Mouse (Mus musculus) C2C12 (cell line): ENCODE results near the gene Fbxl13. TPM values are rescaled to one million over a fixed set of nuclear protein-coding genes. Genes with fewer than 3 reads are reported as not detected.
"Not testable (repeated sequence)": the region's sequence is repeated elsewhere in the genome, so short reads cannot be mapped to it uniquely, and the experiment has no call there.

Experiments used
- H3K27me3 ChIP-seq: one replicate; pipeline ENCODE4 v1.6.1; 2011; ENCODE audit not compliant: control insufficient read depth, insufficient read depth, insufficient read length
- H3K36me3 ChIP-seq: one replicate; pipeline ENCODE4 v1.6.1; 2011; ENCODE audit not compliant: control insufficient read depth, insufficient read depth
- H3K4me3 ChIP-seq: one replicate; pipeline ENCODE4 v1.5.1; 2011; ENCODE audit warnings: mild to moderate bottlenecking, control low read depth; ENCODE audit not compliant: poor library complexity, insufficient read depth, severe bottlenecking
- H3K79me2 ChIP-seq: one replicate; pipeline ENCODE4 v1.6.1; 2011; ENCODE audit not compliant: control insufficient read depth, insufficient read depth
- H3K79me3 ChIP-seq: one replicate; pipeline ENCODE4 v1.6.1; 2011; ENCODE audit warnings: low read depth, control low read depth
- H3ac ChIP-seq: one replicate; pipeline ENCODE3; 2011; ENCODE audit warnings: low read depth; ENCODE audit not compliant: control insufficient read depth, insufficient read length
- CEBPB ChIP-seq: IDR thresholded peaks from one replicate; pipeline ENCODE4 v1.6.1; 2011; ENCODE audit warnings: low read depth, mild to moderate bottlenecking, control low read depth, moderate library complexity
- CTCF ChIP-seq: IDR thresholded peaks from one replicate; pipeline ENCODE4 v1.5.1; 2011; ENCODE audit not compliant: control insufficient read depth, insufficient read depth, insufficient read length
- FOSL1 ChIP-seq: IDR thresholded peaks from one replicate; pipeline ENCODE4 v1.8.0; 2011; ENCODE audit warnings: mild to moderate bottlenecking, low read length; ENCODE audit not compliant: poor library complexity, insufficient read depth, severe bottlenecking
- MAX ChIP-seq: IDR thresholded peaks from one replicate; pipeline ENCODE4 v1.6.1; 2011; ENCODE audit warnings: mild to moderate bottlenecking, control low read depth
- MYOD1 ChIP-seq: IDR thresholded peaks from one replicate; pipeline ENCODE4 v1.6.1; 2011; ENCODE audit warnings: low read depth; ENCODE audit not compliant: control insufficient read depth, insufficient read length
- MYOG ChIP-seq: IDR thresholded peaks from one replicate; pipeline ENCODE4 v1.6.1; 2011; ENCODE audit not compliant: control insufficient read depth, insufficient read length; ENCODE audit errors: extremely low read depth
- USF1 ChIP-seq: IDR thresholded peaks from one replicate; pipeline ENCODE4 v1.6.1; 2011; ENCODE audit warnings: low read depth, mild to moderate bottlenecking, control low read depth, moderate library complexity
- polyA plus RNA-seq: library from polyadenylated mRNA; unstranded; fragments of >200 nt; fragmentation: generic; extraction: Trizol; gene quantifications from one replicate; pipeline ENCODE4 v1.2.1, GENCODE M21; 2012; ENCODE audit warnings: missing spikeins

Fbxl13 gene
- polyA plus RNA-seq, 1 experiment, result 0.07 TPM

GRCm38 (mm10) chr5:21616450-21617009, 28.9 kb downstream of the Fbxl13 start:
- Histone ChIP-seq H3K79me2 (no peaks in the 10 kb centered on the region), H3K27me3 (peaks cover 9% of the 10 kb centered on the region), H3K79me3 (no peaks in the 10 kb centered on the region), H3ac (no peak overlapping the region), H3K4me3 (no peak overlapping the region), H3K36me3 (no peaks in the 10 kb centered on the region)
- TF ChIP-seq MAX, result no peak
- TF ChIP-seq MYOD1, result no peak
- TF ChIP-seq CTCF, result no peak
- TF ChIP-seq FOSL1, result no peak
- no peak for TF ChIP-seq CEBPB
- no peak for TF ChIP-seq USF1
- no peak for TF ChIP-seq MYOG

GRCm38 (mm10) chr5:21614299-21614698, 31.1 kb downstream of the Fbxl13 start:
- not testable (repeated sequence) for H3ac ChIP-seq, H3K27me3 ChIP-seq, H3K36me3 ChIP-seq, H3K79me2 ChIP-seq, H3K4me3 ChIP-seq, H3K79me3 ChIP-seq

DNA sequence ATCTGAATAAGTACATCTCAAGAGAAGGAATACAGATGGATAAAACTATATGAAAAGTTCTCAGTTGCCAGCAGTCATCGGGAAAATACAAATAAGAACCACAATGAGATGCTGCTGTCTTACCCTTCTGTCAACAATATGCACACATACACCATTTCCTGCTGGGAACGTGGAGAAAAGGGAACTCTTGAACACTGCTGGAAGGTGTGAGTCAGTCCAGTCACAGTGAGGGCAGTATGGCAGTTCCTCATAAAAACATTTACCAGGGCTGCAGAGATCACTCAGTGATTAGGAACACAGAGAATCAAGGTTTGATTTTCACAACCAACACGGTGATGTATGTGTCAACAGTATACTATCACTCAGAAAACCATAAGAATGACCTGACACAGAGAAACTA, 34.4 kb downstream of the Fbxl13 start:
- H3K79me3 ChIP-seq, result no peaks in the 10 kb centered on the region
- TF ChIP-seq MYOG, result no peak
- TF ChIP-seq FOSL1, result no peak
- no peak for TF ChIP-seq USF1
- TF ChIP-seq CTCF, result no peak
- TF ChIP-seq MYOD1, result no peak
- TF ChIP-seq CEBPB, result no peak
- no peak for TF ChIP-seq MAX
- peaks cover 8% of the 10 kb centered on the region for H3K27me3 ChIP-seq

GRCm38 (mm10) chr5:21608311-21609304, 36.8 kb downstream of the Fbxl13 start:
- Histone ChIP-seq H3K36me3 (no peaks in the 10 kb centered on the region), H3K27me3 (no peaks in the 10 kb centered on the region), H3K4me3 (no peak overlapping the region), H3K79me2 (no peaks in the 10 kb centered on the region), H3ac (no peak overlapping the region), H3K79me3 (no peaks in the 10 kb centered on the region)
- TF ChIP-seq CEBPB (no peak), FOSL1 (no peak), MAX (no peak), CTCF (no peak), USF1 (no peak), MYOD1 (no peak), MYOG (no peak)

More for the DNA sequence above, 34.4 kb downstream of the Fbxl13 start:
- Histone ChIP-seq H3K79me2 (no peaks in the 10 kb centered on the region), H3ac (no peak overlapping the region), H3K36me3 (no peaks in the 10 kb centered on the region), H3K4me3 (no peak overlapping the region)

- Histone ChIP-seq H3ac (no peak overlapping the region), H3K79me2 (no peaks in the 10 kb centered on the region), H3K79me3 (no peaks in the 10 kb centered on the region), H3K4me3 (no peak overlapping the region), H3K27me3 (no peaks in the 10 kb centered on the region), H3K36me3 (no peaks in the 10 kb centered on the region)
- TF ChIP-seq CEBPB (no peak), USF1 (no peak)
These were observed 39.5 kb downstream of the Fbxl13 start for GRCm38 (mm10) chr5:21605936-21606335.

GRCm38 (mm10) chr5:21599961-21600360, 45.5 kb downstream of the Fbxl13 start:
- H3K36me3 ChIP-seq, result no peaks in the 10 kb centered on the region
- no peaks in the 10 kb centered on the region for H3K79me2 ChIP-seq
- no peaks in the 10 kb centered on the region for H3K27me3 ChIP-seq
- no peak for TF ChIP-seq CTCF
- no peak for TF ChIP-seq USF1
- no peak for TF ChIP-seq MYOG
- no peak for TF ChIP-seq MAX
- no peak overlapping the region for H3ac ChIP-seq
- H3K79me3 ChIP-seq, result no peaks in the 10 kb centered on the region
- H3K4me3 ChIP-seq, result no peak overlapping the region

GRCm38 (mm10) chr5:21599536-21599935, 45.9 kb downstream of the Fbxl13 start:
- H3K36me3 ChIP-seq, H3ac ChIP-seq, H3K27me3 ChIP-seq, H3K4me3 ChIP-seq, H3K79me3 ChIP-seq, H3K79me2 ChIP-seq: not testable (repeated sequence)
